Mouse (Mus musculus) kidney, postnatal 0 days (tissue): Measurements from ENCODE around the gene Emx2. TPM values are rescaled to one million over a fixed set of nuclear protein-coding genes. Genes with fewer than 3 reads are reported as not detected.

ENCODE experiments used
- ATAC-seq: fragments of 200-750 bp; cut with Nextera tagmentation; replicated peaks from 2 replicates; pipeline ENCODE4 v1.8.0; 2017; ENCODE audit warnings: low read depth, moderate number of reproducible peaks, moderate TSS enrichment, moderate library complexity; ENCODE audit not compliant: low FRiP score
- DNase-seq: peaks from one replicate; pipeline ENCODE4 v3.0.0-alpha.2; 2016; ENCODE audit warnings: low spot score
- H3K27ac ChIP-seq: fragments of 300-500 bp; sonication (generic); 2 replicates; pipeline ENCODE4 v1.5.1; 2014; ENCODE audit warnings: mild to moderate bottlenecking
- H3K27me3 ChIP-seq: fragments of 300-500 bp; sonication (generic); 2 replicates; pipeline ENCODE4 v1.6.1; 2014; ENCODE audit warnings: low read length, mixed read lengths; ENCODE audit not compliant: insufficient read depth
- H3K36me3 ChIP-seq: fragments of 300-500 bp; sonication (generic); 2 replicates; pipeline ENCODE4 v1.6.1; 2014; ENCODE audit warnings: low read length, mixed read lengths; ENCODE audit not compliant: insufficient read depth
- H3K4me1 ChIP-seq: fragments of 300-500 bp; sonication (generic); replicated peaks from 2 replicates; pipeline ENCODE4 v1.6.1; 2014; ENCODE audit warnings: antibody characterized with exemption, low read length, mixed read lengths; ENCODE audit not compliant: insufficient read depth
- H3K4me2 ChIP-seq: fragments of 300-500 bp; sonication (generic); 2 replicates; pipeline ENCODE4 v1.6.1; 2014; ENCODE audit warnings: mild to moderate bottlenecking, low read length, moderate library complexity, mixed read lengths
- H3K4me3 ChIP-seq: fragments of 300-500 bp; sonication (generic); replicated peaks from 2 replicates; pipeline ENCODE4 v1.5.1; 2014; ENCODE audit warnings: low read depth, low read length
- H3K9ac ChIP-seq: fragments of 300-500 bp; sonication (generic); 2 replicates; pipeline ENCODE4 v1.6.1; 2014; ENCODE audit warnings: low read depth, low read length
- H3K9me3 ChIP-seq: fragments of 300-500 bp; sonication (generic); replicated peaks from 2 replicates; pipeline ENCODE4 v1.6.1; 2016; ENCODE audit warnings: low read length, inconsistent platforms, mixed read lengths
- CTCF ChIP-seq: IDR thresholded peaks from 2 replicates; pipeline ENCODE4 v1.5.1; 2016; ENCODE audit warnings: antibody characterized with exemption, low read depth, mild to moderate bottlenecking, moderate library complexity
- WGBS: fragments of 180-500 bp; shearing (Covaris S2); extraction: QIAGEN DNeasy Blood & Tissue Kit; methylation state at CpG from one replicate; pipeline ENCODE4 v1.1.7; 2014; 5-methylcytosine and 5-hydroxymethylcytosine counted together
- polyA plus RNA-seq: library from polyadenylated mRNA; unstranded; fragments of >200 nt; fragmentation: Nextera tagmentation; extraction: Ambion mirVana; gene quantifications from 2 replicates; pipeline ENCODE4 v1.2.1, GENCODE M21; 2015

The Emx2 gene
- polyA plus RNA-seq, 1 experiment from 2014 or later: 24.2 TPM

DNA sequence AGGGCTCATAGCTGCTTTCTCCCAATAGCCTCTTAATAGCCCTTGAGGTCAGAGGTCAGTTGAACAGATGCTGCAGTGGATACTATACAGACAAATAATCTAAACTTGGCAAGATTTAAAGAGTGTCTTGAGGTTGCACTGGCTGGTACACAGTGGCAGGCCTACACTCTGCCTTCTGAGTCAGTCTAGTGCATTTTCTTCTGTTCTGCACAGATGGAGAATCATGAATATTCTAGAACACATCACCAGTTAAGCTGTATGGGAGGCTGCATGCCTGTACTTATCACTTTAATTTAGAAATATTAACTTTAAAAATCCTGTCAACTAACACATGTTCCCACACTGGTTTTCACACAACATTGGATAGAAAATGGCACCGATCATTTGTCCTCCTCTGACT, 34.1 kb downstream of the Emx2 start:
- no peak overlapping the region for H3K27ac ChIP-seq
- H3K36me3 ChIP-seq: no peaks in the 10 kb centered on the region
- no peaks in the 10 kb centered on the region for H3K9me3 ChIP-seq
- DNase-seq: no peak
- no peak for ATAC-seq
- H3K4me3 ChIP-seq: no peak overlapping the region
- 91% methylated on average over 1 of the region's 1 CpGs for WGBS
- no peak overlapping the region for H3K9ac ChIP-seq
- TF ChIP-seq CTCF: no peak
- H3K27me3 ChIP-seq: no peaks in the 10 kb centered on the region
- H3K4me1 ChIP-seq: no peaks in the 10 kb centered on the region
- H3K4me2 ChIP-seq: no peak overlapping the region

DNA sequence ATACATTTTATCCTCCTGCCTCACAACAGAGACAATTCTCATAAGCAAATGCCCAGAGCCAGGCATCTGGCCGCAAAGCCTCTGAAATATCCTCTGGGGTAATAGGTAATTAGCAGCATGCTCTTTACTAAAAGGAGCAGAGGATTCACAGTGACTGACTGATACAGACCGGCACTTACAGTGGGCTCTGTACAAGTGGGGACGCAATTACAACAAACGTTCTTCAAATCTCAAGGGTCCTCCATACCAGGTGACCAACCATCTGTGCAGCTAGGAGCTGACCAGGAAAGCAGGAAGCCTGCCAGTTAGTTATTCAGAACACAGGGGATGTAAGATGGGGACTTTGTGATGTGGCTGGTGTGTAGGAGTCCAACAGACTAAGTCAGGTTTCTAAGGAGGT, 38.7 kb downstream of the Emx2 start:
- Histone ChIP-seq H3K9ac (no peak overlapping the region), H3K27me3 (no peaks in the 10 kb centered on the region), H3K27ac (no peak overlapping the region), H3K9me3 (no peaks in the 10 kb centered on the region), H3K4me3 (no peak overlapping the region), H3K4me1 (no peaks in the 10 kb centered on the region), H3K36me3 (no peaks in the 10 kb centered on the region), H3K4me2 (no peak overlapping the region)
- no peak for TF ChIP-seq CTCF
- 50% methylated on average over 4 of the region's 4 CpGs for WGBS
- no peak for ATAC-seq
- no peak for DNase-seq

DNA sequence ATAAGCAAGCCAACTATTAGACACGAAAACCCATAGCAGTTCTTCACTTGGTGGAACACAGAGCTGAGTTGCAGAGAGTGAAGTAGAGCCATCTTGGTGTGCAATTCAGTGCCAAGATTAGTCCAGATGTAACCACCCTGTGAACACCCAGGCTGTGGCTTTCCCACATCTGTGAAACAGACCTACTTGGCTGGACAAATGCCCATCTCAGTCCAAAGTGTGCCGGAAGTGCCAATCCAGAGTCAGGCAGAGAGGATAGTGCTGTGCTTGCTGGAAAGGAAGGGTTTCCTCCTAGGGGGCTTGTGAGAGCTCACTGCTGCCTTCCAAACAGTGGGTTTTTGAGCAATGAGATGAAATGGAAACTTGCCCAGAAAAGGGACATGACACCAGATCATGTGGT, 50.7 kb downstream of the Emx2 start:
- H3K27me3 ChIP-seq: no peaks in the 10 kb centered on the region
- no peak for ATAC-seq
- WGBS: 91% methylated on average over 2 of the region's 2 CpGs
- H3K4me2 ChIP-seq: no peak overlapping the region
- TF ChIP-seq CTCF: no peak
- no peak overlapping the region for H3K4me3 ChIP-seq
- H3K9ac ChIP-seq: no peak overlapping the region
- no peaks in the 10 kb centered on the region for H3K9me3 ChIP-seq
- H3K27ac ChIP-seq: no peak overlapping the region
- no peak for DNase-seq
- no peaks in the 10 kb centered on the region for H3K4me1 ChIP-seq
- no peaks in the 10 kb centered on the region for H3K36me3 ChIP-seq

DNA sequence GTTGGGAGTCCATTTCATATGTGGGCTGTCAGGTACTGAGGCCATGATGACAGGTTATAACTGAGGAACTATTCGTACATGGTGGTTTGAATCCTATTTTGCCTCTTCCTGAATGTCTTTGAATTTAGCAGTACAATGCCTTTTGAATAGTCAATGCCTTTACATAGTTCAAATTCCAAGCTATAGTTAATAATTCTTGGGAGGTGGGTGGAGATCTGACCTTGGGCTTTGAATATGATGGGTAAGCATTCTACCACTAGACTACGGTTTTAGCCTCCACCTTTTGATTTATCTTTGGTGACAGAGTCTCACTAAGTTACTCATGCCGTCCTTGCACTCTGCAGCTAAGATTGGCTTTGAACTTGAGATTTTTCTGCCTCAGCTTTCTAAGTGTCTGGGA, 55.0 kb downstream of the Emx2 start:
- no peak for DNase-seq

More for the DNA sequence above, 55.0 kb downstream of the Emx2 start:
- no peak overlapping the region for H3K4me2 ChIP-seq
- no peak overlapping the region for H3K27ac ChIP-seq
- no peak overlapping the region for H3K9ac ChIP-seq
- H3K9me3 ChIP-seq: no peaks in the 10 kb centered on the region
- H3K36me3 ChIP-seq: no peaks in the 10 kb centered on the region
- H3K27me3 ChIP-seq: no peaks in the 10 kb centered on the region
- TF ChIP-seq CTCF: no peak
- H3K4me1 ChIP-seq: no peaks in the 10 kb centered on the region
- ATAC-seq: 0 out of 2 replicates have a peak, but pooled peaks have one; percentile 25
- no peak overlapping the region for H3K4me3 ChIP-seq
- 56% methylated on average over 3 of the region's 3 CpGs for WGBS

Other genes starting within 250 kb of the Emx2 start
- gene Kcnk18, start 239.2 kb upstream of the Emx2 start, polyA plus RNA-seq: not detected in 2 replicates
- gene Slc18a2, start 197.5 kb upstream of the Emx2 start, polyA plus RNA-seq: 4.1 and 4.5 TPM in 2 replicates
- 23.1 and 38.7 TPM in 2 replicates for gene Rps12-ps3, start 136.1 kb upstream of the Emx2 start, polyA plus RNA-seq
- 8.1 and 8.8 TPM in 2 replicates for gene Pdzd8, start 112.6 kb upstream of the Emx2 start, polyA plus RNA-seq